Mouse (Mus musculus) frontal cortex, adult 2 months (tissue): ENCODE measurements around the gene Hc. TPM values are rescaled to one million over a fixed set of nuclear protein-coding genes. Genes with fewer than 3 reads are reported as not detected.
A peak's percentile ranks its signal among the peaks of the same experiment; 100 is the strongest.

Source experiments
- DNase-seq, 2 experiments: peaks; one replicate each; pipeline ENCODE4 v3.0.0; 2022; ENCODE audit warnings: low spot score in 1 of 2; ENCODE audit errors: extremely low spot score in 1 of 2
- polyA plus RNA-seq: library from polyadenylated mRNA; depleted of rRNA; stranded (reverse); fragments of >200 nt; gene quantifications from 2 replicates; pipeline ENCODE4 v1.2.3, GENCODE M21; 2012; rRNA removed

The Hc gene
- 0.48 and 0.50 TPM in 2 replicates for polyA plus RNA-seq

DNA sequence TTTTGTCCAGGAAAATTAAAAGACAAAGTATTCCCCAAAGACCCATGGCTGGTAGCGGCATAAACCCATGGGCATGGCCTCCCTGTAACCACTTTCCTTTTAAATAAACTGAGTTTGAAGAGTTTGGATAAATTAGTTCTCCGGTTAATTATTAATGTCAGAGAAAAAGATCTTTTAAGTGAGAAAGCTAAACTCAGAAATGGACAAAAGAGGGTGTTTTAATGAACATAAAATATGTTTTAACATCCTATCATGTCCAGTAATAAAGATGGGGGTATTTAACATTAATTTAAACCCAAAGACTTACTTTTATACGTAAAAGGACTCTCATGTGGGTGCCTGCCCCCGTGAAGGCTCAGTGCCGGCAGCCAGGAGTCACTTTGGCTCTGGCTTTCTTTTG, at the start of gene Hc:
Hc (minus strand) TSS at position 101 of the 400 bp plus-strand sequence.
- DNase-seq, result no peak

DNA sequence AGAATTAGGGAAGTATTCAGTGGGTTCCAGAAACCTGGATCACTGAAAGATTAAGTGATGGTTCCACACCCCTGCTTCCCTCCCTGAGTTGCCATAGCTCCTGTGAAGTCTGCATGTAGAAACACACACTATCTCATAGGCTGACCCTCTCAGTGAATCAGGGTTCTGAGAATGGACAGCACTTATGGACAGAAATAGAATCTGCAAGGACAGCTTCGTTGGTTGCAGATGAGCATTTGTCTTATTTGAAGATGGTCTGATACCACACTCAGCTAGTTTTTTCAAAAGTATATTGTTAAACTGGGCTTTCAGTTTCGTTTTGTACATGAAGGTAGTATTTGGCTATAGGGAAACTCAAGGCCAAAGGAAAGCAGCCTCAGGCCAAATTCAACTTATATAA, 49.3 kb upstream of the Hc start:
- DNase-seq, result no peak

DNA sequence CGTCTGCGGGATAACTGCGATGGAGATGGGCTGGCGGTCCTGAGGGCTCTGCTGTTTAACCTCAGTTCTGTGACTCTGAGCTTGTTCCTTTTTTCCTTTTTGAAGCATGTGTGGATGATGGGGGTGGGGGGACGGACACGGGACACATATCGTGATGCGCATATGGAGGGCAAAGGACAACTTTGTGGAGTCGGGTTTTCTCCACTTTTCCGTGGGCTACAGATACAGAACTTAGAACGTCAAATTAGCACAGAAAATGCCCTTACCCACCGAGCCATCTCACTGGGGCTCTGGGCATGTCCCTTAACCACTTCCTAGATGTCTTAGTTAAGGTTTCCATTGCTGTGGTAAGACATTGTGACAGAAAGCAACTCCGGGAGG, 48.7 kb upstream of the Hc start:
- DNase-seq, result no peak

DNA sequence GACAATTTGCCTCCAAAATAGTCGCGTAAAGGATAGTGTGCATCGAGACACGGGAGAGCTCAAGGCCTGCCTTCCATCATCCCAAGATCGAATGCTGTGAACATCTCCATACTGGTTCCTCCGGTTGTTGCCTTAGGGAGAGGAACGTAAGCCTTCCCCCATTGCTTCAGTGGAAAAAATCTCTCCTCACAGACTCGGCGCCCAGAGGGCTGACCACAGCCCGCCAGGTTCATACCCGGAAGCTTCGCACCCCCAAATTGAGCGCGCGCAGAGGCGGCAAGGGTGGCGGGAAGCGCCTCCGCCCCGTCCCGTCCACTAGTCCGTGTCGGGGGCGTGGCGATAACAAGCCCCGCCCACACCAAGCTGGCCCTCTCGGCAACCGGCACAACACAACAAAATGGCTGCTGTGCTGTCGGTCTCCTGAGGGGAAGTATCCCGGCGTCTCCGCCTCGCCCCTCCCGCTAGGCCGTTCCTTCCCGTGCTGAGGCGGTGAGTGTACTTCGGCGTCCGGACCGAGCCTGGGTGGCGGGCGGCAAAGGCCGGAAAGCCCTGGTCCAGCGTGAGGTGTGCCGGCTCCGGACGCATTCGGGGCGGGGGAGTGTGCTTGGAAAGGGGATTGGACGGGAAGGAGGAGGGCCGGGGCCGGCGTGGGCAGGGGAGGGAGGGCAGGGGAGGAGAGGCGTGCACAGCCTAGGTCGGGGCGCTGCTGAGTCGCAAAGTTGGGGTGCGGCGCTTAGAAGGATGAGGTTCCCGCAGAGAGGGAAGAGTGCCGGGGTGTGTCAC, 48.1 kb upstream of the Hc start, which contains the start of gene Cntrl:
Cntrl (plus strand) TSS at position 352 of the 783 bp plus-strand sequence.
- peak; percentile 79 to 91 for DNase-seq

DNA sequence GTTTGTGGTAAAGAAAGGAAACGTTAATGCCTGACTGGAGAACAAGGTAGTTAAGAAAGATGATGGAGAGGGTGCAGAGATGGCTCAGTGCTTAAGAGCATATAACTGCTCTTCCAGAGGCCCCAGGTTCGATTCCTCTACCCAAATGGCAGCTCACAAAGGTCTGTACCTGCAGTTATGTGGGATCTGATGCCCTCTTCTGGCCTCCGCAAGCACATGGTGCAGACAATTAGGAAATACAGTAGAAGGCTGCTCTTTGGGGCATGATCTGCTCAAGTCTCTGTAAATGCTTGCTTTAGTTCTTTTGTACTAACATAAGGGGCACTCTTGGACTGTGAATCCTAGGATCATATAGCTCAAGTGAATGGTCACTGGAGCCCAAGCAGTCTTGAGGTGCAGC, 47.5 kb upstream of the Hc start:
- peak; percentile 14 to 65 for DNase-seq

DNA sequence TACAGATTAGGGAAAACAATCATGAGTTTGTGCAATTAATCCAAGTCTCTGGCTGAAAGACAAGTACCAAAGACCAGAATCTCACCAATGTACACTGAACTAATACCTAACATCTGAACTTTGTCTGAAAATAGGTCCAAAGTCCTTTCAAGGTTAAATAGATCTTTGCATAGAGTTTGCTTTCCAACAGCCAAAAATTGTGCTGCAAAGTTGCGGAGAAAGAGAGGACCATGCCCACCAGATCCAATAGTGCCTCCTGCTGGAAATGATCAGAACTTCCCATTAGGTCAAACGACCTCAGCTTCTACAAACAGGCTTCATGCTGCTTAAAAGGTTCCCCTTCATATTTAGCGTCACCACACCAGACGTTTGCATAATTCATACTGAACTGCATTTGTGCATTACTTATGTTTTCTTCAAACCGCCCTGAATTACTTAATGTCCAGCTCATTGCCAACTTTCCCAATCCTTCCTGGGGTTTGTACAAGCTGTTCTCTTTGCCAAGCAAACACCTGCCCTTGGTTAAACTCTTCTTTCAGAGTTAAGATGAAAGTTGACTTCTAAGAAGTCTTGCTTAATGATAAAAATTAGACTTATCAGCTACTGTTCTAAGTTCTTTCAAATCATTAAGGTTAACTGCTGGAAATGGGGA, 46.9 kb upstream of the Hc start:
- peak in 1 of 2 experiments; percentile 43 for DNase-seq

DNA sequence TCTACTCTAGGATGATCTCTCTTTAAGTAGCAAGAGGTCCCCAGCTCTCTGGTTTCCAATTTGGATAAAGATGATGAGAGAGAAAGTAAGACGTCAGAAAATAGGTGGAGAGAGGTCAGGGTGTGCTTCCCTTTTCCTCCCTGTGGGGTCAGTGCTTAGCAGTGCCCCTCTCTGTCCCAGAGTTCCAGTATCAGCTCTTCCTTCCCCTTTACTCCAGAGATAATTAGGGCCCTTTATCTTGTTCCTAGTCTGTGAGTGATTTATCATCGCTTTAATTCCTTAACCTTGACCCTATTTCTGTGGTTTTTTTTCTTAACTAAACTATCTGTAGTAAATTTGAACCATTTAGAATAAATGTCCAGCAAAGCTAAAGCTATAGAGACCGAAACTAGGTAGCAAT, 43.6 kb upstream of the Hc start:
- no peak for DNase-seq

DNA sequence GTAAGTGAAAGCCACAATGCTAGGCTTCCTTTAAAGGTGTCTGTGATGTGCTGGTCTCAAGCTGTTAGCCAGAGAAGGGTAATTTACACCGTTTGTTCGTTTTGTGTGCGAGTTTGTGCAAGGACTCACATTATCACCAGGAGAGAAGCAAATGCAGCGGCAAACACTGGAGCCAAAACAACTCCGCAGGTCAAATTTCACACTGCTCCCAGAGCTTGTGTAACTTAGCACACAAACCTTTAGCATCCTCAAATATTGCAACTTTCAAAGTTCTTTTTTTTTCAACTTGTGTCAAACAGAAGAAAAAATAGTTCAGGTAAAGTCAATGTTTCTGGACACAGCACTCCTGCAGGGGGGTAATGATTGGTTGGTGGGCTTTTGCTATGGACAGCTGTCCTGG, 42.3 kb upstream of the Hc start:
- no peak for DNase-seq

DNA sequence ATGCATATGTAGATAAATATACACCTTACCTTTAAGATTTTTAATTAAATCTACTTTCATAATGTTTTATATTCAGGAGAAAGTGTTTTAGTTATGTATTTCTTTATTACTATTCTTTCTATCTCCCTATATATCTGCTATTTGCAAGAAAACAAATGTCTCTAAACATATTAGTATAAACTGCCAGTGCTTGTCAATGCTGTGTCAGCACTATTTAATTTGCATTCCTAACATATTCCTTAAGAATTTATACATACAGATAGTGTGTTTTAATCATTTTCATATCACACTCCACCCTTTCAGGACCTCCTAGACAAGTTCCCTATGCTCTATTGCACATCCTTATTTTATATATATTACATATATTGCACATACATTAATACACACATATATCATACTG, 41.5 kb upstream of the Hc start:
- DNase-seq, result no peak

DNA sequence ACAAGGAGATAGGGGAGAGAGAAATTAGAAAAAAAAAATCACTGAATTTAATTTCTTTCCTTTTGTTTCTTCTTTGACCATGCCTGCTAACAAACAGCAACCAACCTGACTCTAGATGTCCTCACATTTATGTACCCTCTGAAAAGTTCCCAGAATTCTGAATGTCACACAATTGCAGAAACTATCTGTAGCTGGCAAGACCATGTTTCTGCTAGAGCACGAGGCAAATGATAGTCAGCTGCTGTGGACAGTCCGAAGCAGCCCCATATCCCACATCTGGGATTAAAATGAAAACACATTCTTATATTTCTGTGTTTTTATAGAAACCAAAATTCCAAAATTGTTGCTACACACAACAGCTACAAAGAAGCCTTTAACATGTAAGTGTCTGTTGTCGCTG, 40.2 kb upstream of the Hc start, which contains the start of gene AI182371:
AI182371 (minus strand) TSS at position 101 of the 400 bp plus-strand sequence.
- DNase-seq, result no peak

DNA sequence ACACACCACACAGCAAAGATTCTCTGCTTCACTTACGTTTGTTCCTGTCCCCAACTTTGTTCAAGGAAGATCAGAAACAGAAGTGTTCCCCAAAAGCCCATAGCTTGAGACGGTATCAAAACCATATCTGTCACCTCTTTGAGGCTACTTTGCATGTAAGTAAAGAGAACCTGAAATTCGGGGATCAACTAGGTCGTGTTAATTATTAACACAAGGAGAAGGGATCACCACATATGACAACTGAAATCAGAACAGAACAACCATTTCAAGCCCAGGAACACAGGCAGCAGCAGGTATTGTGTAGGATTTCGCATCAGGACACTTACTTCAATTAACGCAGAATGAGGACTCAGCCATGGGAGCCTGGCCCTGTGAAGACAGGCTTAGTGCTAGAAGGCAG, 39.3 kb upstream of the Hc start:
- no peak for DNase-seq

DNA sequence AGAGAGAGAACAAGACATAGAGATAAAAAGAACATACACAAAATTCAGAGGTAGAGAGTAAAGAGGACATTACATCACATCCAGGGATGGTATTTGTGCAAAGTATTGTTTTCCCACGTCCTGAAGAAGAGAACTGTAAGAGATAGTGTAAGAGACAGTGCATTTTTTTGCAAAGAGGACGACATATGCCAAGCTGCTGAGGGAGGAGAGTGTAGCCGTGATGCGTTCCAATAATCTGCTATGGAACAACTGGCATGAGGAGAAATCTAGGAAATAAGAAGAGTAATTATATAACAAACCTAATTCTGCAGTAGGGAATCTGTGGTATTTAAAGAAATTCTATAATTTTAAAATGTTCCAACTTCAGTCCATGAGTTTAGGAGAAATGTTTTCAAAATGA, 26.2 kb upstream of the Hc start:
- peak; percentile 3 to 30 for DNase-seq

DNA sequence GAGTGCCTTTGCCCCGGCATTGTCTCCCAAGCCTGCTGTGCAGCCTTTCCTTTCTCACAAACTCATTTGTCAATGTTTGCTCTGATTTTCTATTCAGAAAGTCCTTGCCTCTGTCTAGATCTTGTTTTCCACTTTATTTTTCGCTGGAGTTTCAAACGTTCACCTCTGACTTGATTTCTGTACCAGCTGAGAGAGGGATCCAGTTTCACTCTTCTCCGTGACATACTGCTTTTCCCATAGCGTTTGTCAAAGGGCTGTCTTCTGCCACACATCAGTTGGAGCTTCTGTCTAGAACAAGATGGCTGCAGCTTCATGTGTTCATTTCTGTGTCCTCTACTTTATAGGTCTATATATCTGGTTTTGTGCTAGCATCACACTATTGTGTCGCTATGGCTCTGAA, 17.9 kb upstream of the Hc start:
- no peak for DNase-seq

DNA sequence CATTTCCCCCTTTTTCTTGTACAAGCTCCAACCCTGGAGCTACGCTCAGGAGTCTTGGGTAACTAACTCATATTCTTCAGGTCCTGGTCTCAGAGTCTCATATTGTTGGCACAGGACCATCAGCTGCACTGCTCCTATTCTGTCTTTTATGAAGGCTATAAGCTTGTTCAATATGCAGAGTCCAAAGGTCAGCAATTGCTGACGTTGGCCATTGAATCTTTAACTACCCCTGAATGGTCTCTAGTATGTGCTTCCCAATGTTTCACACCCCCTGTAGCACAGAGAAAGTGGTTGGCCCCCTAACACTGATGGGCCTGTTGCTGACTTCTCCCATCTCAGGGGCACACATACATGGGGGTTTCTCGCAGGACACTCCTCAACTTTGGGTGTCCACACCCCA, 13.1 kb upstream of the Hc start:
- no peak for DNase-seq

DNA sequence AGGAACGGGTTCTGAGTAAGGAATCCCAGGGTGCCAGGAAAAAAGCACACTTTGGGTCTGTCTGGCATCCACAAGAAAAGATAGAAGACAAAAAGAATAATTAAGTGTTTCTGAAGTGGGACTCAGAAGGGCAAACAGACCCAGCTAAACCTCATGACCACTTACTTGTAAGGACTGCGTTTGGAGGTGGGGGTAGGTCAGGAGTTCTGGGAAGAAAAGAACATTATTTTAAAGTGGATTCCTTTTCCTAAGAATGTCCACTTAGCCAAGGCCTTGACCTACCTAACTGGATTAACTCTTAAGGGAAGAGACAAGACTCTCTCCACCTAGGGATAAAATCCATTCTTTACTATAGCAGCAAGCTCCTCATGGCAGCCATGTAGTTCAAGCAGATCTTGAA, 11.3 kb upstream of the Hc start:
- no peak for DNase-seq

DNA sequence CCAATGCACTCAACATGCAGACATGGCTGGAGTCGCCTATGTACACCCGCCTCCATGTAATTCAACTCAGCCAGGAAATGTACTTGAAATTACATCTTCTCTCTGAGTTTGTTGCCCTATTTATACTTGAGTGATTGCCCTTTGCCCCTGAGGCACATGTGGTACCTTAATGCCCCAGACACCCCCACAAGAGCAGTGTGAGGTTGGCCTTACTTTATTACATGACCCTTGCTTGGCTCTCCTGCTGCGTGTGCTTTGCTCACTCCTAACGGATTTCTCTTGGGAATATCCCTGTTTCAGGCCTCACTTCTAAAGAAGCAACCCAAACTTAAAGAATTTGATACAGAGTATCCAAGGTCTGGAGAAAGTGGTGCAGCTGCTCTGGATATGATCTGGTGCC, 9.0 kb upstream of the Hc start:
- no peak for DNase-seq

DNA sequence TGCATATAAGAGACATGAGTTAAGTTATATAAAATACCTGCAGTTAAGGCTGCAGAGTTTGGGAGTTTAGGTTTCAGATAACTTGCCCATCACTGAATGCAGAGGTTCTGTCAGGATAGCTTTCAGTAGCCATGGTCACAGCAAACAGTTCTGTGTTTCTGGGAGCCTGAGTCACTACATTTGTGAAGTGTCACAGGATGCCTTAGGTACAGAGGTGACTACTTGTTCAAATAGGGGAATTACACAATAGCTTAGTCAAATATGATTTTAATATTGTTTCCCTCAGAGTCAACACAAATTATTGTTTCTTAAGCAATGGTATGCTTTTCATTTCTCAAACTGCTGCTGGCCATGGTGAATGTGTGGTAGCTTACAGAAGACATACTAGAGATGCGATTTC, 7.9 kb upstream of the Hc start:
- DNase-seq, result no peak

DNA sequence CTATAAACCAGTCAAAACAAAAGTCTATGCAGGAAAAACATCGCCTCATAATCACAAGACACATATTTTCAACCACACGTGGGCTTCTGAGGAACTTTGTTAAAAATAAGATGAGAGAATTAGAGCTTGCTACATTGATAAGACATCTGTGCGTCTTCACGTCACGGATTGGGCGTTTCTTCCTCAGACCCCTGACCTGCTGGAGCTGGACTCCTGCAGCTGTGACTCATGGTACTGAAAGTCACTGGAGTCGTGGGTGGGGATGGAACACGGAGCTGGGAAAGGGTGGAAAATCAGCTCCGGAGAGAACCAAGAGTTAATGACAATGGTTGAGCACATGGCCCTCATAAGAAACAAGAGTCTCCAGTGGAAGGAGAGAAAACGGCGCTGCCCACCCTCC, 5.9 kb upstream of the Hc start:
- no peak for DNase-seq

DNA sequence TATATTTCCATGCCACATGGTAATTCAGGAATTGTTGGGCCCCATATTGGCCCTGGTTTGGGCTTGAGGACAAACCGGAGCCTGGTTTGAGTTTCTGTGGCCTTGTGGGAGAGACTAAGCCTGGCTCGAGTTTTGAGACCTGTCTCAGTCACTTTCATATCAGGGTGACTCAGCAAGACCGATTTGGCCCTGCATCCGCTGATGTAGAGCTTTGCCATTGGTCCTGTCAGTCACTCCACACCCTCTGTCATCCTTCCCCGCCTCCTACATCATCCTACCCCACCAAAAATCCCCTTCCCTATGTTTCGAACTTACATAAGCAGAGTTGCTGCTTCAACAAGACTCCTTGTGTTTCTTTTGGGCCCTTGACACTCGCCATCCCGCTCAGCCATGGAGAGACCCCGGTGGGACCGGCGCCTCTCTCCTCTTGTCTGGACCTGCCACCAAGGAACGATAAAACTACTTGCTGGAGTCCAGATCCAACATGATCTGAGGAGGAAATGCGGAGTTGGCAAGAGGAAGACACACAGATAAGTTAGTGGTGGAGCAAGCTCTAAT, 5.4 kb upstream of the Hc start:
- DNase-seq, result no peak

DNA sequence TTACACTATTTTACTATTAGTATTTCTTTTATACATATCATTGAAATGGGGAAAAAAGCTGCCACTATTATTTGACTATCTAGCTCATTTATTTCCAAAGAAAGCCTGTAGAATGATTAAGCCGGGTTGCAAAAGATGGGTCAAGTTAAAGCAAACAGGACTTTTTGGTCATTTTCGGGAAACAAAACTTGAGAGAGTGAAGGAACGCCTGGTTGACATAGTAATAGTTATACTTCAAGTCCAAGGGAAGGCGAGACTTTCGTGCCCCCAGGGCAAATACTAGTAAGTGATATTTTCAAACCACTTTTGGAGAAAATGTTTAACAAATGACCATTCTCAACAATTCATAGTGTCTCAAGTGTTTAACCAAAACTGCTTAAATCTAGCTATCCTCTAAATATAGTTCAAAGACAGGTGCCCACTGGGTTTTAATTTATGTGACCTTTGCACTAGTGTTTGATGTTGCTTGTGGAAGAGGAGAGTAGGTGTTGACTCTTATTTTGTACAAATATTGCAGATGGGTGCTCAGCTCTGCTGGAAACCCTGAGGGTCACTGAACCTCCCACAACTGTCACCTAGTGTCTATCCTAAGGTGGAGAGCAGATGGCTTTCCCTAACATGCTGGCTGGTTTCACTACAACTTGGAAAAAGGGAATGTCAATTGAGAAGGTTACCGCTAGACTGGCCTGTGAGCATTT, 2.2 kb upstream of the Hc start:
- DNase-seq, result no peak

DNA sequence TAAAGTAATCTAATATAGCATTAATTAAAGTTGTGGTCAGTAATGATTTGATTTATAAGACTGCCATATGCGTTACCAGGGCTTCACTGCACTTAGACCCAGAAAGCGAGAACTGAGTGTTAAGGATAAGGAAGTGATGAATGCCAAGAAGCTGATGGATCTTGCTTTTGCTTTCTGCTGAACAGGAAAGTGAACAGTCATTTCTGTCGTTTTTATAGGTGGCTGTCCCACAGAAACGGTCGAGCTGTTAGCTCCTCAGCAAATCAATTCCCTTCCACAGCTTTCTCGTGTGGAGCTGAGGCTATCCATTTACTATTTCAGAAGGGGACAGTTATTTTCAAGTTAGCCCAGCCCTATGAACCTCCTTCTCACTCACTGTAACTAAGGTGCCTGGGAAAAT, 341 bp downstream of the Hc start:
- no peak for DNase-seq
